Mouse (Mus musculus) liver, embryonic 13.5 days (tissue): ENCODE data around the gene Rpl10a. TPM values are rescaled to one million over a fixed set of nuclear protein-coding genes. Genes with fewer than 3 reads are reported as not detected.
"Not testable (repeated sequence)": the region's sequence is repeated elsewhere in the genome, so short reads cannot be mapped to it uniquely, and the experiment has no call there.

Experiments used
- ATAC-seq: fragments of 200-750 bp; cut with Nextera tagmentation; 2 replicates; pipeline ENCODE4 v1.8.0; 2017; ENCODE audit warnings: low read depth, mild to moderate bottlenecking, moderate number of reproducible peaks, moderate library complexity
- DNase-seq: peaks from one replicate; pipeline ENCODE4 v3.0.0; 2022
- H3K27ac ChIP-seq: fragments of 300-500 bp; sonication (generic); 2 replicates; pipeline ENCODE4 v1.5.1; 2015; ENCODE audit warnings: moderate library complexity, mild to moderate bottlenecking, inconsistent platforms
- H3K27me3 ChIP-seq: fragments of 300-500 bp; sonication (generic); 2 replicates; pipeline ENCODE4 v1.6.1; 2015; ENCODE audit warnings: mild to moderate bottlenecking, inconsistent platforms
- H3K36me3 ChIP-seq: fragments of 300-500 bp; sonication (generic); 2 replicates; pipeline ENCODE4 v1.6.1; 2015; ENCODE audit warnings: mild to moderate bottlenecking, inconsistent platforms
- H3K4me1 ChIP-seq: fragments of 300-500 bp; sonication (generic); replicated peaks from 2 replicates; pipeline ENCODE4 v1.6.1; 2015; ENCODE audit warnings: inconsistent platforms
- H3K4me2 ChIP-seq: fragments of 300-500 bp; sonication (generic); 2 replicates; pipeline ENCODE4 v1.6.1; 2015; ENCODE audit warnings: inconsistent platforms, mild to moderate bottlenecking, moderate library complexity
- H3K4me3 ChIP-seq: fragments of 300-500 bp; sonication (generic); replicated peaks from 2 replicates; pipeline ENCODE4 v1.5.1; 2015; ENCODE audit warnings: mild to moderate bottlenecking, inconsistent platforms
- H3K9ac ChIP-seq: fragments of 300-500 bp; sonication (generic); 2 replicates; pipeline ENCODE4 v1.6.1; 2015; ENCODE audit warnings: mild to moderate bottlenecking, inconsistent platforms
- H3K9me3 ChIP-seq: fragments of 300-500 bp; sonication (generic); replicated peaks from 2 replicates; pipeline ENCODE4 v1.6.1; 2016; ENCODE audit warnings: inconsistent platforms
- WGBS: fragments of 180-500 bp; shearing (Covaris S2); methylation state at CpG from one replicate; pipeline ENCODE4 v1.1.7; 2015; ENCODE audit not compliant: insufficient replicate concordance; 5-methylcytosine and 5-hydroxymethylcytosine counted together
- polyA plus RNA-seq: library from polyadenylated mRNA; unstranded; fragments of >200 nt; fragmentation: Nextera tagmentation; extraction: Ambion mirVana; gene quantifications from 2 replicates; pipeline ENCODE4 v1.2.1, GENCODE M21; 2015

Rpl10a gene
- polyA plus RNA-seq, 1 experiment from 2014 or later, result 464 TPM

- H3K27ac ChIP-seq, result no peak overlapping the region
- DNase-seq (no peak), ATAC-seq (no peak)
- no peak overlapping the region for H3K4me3 ChIP-seq
- 35% methylated on average over 6 of the region's 6 CpGs for WGBS
- H3K4me2 ChIP-seq, result peak overlapping the region; percentile 85
- no peaks in the 10 kb centered on the region for H3K36me3 ChIP-seq
- peak overlapping the region; percentile 76; the same call in 1 of the 2 replicates for H3K9ac ChIP-seq
- no peaks in the 10 kb centered on the region for H3K9me3 ChIP-seq
- H3K27me3 ChIP-seq, result peaks cover 85% of the 10 kb centered on the region
- peaks cover 84% of the 10 kb centered on the region for H3K4me1 ChIP-seq
These were observed 19.9 kb downstream of the Rpl10a start for GRCm38 (mm10) chr17:28348211-28348610.

DNA sequence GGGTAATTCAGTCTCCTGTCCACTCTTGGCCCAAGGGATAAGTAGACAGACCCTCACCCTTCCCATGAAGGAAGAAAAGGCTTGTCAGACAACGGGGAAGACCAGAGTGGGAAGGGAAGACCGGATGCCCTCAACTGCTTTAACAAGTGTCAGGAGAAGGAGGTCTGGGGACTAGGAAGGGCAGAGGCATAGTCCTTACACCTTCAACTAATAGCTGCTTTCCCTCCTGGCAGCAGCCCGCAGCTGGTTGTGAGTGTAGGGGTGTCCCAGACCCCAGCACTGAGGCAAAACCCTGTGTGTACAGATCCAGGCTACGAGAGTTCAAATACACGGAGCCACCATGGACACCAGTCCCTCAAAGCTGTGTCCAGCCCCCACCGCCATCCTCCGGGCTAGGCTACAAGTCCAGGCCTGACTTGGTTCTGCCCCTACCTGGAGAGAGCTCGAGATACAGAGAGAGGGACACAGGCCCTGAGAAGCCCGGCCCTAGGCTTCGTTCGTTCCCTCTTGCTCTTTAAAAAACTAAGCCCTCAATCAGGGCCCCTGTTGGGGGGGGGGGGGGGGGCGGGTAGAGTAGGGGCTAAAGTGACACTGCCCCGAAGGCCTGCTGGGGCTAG lies 21.1 kb downstream of the Rpl10a start:
- Histone ChIP-seq H3K36me3 (no peaks in the 10 kb centered on the region), H3K27me3 (peaks cover 86% of the 10 kb centered on the region), H3K9me3 (no peaks in the 10 kb centered on the region), H3K4me1 (peaks cover 85% of the 10 kb centered on the region), H3K9ac (peak overlapping the region; percentile 76), H3K4me2 (peak overlapping the region; percentile 85), H3K4me3 (peak overlapping the region; percentile 72), H3K27ac (peak overlapping the region; percentile 79)
- WGBS, result 25% methylated on average over 13 of the region's 13 CpGs
- DNase-seq, result no peak
- ATAC-seq, result no peak

- Histone ChIP-seq H3K36me3 (no peaks in the 10 kb centered on the region), H3K4me3 (peak overlapping the region; percentile 72), H3K9ac (peak overlapping the region; percentile 76), H3K4me2 (peak overlapping the region; percentile 85), H3K4me1 (peaks cover 79% of the 10 kb centered on the region), H3K9me3 (no peaks in the 10 kb centered on the region), H3K27me3 (peaks cover 80% of the 10 kb centered on the region), H3K27ac (peak overlapping the region; percentile 79)
- WGBS, result under 1% methylated on average over 53 of the region's 54 CpGs
- DNase-seq, result peak; percentile 38
- ATAC-seq, result peak; percentile 35
These were observed 21.7 kb downstream of the Rpl10a start for GRCm38 (mm10) chr17:28349901-28350465.

GRCm38 (mm10) chr17:28350466-28351352 lies 22.4 kb downstream of the Rpl10a start, which contains the start of gene Tead3:
TSS of gene Tead3 (minus strand) at chr17:28350817.
- DNase-seq (peak; percentile 65), ATAC-seq (peak; percentile 75)
- Histone ChIP-seq H3K36me3 (no peaks in the 10 kb centered on the region), H3K4me3 (peak within 1 kb of the TSS; percentile 72), H3K9me3 (no peaks in the 10 kb centered on the region), H3K4me1 (peaks cover 72% of the 10 kb centered on the region), H3K4me2 (peak within 1 kb of the TSS; percentile 85), H3K9ac (peak within 1 kb of the TSS; percentile 76), H3K27me3 (peaks cover 72% of the 10 kb centered on the region), H3K27ac (peak within 1 kb of the TSS; percentile 79)
- WGBS, result under 1% methylated on average over 66 of the region's 73 CpGs

DNA sequence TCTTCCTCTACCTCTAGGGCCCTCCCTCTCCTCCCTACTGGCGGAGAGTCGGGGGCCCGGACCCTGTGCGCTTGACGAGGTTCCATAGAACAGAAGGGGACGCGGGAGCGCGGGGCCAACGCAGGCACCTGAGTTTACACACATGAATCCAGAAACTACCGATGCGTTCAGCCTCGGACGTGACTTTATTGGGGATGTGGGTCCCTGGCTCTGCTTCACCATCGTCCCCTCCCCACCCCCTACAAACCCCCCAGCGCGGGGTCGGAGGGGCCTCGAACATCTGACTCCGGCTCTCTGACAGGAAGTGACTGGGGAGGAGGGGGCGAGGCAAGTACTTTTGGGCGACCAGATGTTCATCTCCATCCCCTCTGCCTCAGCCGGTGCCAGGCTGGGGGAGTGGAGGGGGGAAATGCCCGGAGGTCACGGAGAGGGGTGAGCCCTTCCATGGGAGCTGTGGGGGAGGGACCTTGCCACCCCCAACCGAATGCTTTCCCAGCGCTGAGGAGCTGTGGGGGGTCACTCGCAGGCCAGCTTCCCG lies 23.2 kb downstream of the Rpl10a start:
- Histone ChIP-seq H3K4me3 (peak overlapping the region; percentile 72), H3K9me3 (no peaks in the 10 kb centered on the region), H3K27me3 (peaks cover 66% of the 10 kb centered on the region), H3K36me3 (no peaks in the 10 kb centered on the region), H3K4me2 (peak overlapping the region; percentile 85), H3K27ac (peak overlapping the region; percentile 74), H3K9ac (peak overlapping the region; percentile 68), H3K4me1 (peaks cover 64% of the 10 kb centered on the region)
- DNase-seq (no peak), ATAC-seq (no peak)
- WGBS, result 1% methylated on average over 29 of the region's 29 CpGs

- Histone ChIP-seq H3K4me1 (peaks cover 64% of the 10 kb centered on the region), H3K9ac (peak overlapping the region; percentile 68), H3K27me3 (peaks cover 68% of the 10 kb centered on the region), H3K4me3 (peak overlapping the region; percentile 72), H3K27ac (peak overlapping the region; percentile 74), H3K9me3 (no peaks in the 10 kb centered on the region), H3K4me2 (peak overlapping the region; percentile 85), H3K36me3 (no peaks in the 10 kb centered on the region)
- ATAC-seq (peak; percentile 76), DNase-seq (peak; percentile 62)
- WGBS, result 2% methylated on average over 11 of the region's 11 CpGs
These were observed 23.7 kb downstream of the Rpl10a start for GRCm38 (mm10) chr17:28352018-28352417.

- H3K4me2 ChIP-seq, result no peak overlapping the region
- H3K27ac ChIP-seq, result no peak overlapping the region
- no peak for ATAC-seq
- H3K4me1 ChIP-seq, result peaks cover 28% of the 10 kb centered on the region
- WGBS, result 80% methylated on average over 12 of the region's 12 CpGs
- no peaks in the 10 kb centered on the region for H3K36me3 ChIP-seq
- H3K9me3 ChIP-seq, result no peaks in the 10 kb centered on the region
- H3K9ac ChIP-seq, result no peak overlapping the region
- no peak for DNase-seq
- H3K27me3 ChIP-seq, result peaks cover 67% of the 10 kb centered on the region
- no peak overlapping the region for H3K4me3 ChIP-seq
These were observed 27.6 kb downstream of the Rpl10a start for GRCm38 (mm10) chr17:28355871-28356270.

DNA sequence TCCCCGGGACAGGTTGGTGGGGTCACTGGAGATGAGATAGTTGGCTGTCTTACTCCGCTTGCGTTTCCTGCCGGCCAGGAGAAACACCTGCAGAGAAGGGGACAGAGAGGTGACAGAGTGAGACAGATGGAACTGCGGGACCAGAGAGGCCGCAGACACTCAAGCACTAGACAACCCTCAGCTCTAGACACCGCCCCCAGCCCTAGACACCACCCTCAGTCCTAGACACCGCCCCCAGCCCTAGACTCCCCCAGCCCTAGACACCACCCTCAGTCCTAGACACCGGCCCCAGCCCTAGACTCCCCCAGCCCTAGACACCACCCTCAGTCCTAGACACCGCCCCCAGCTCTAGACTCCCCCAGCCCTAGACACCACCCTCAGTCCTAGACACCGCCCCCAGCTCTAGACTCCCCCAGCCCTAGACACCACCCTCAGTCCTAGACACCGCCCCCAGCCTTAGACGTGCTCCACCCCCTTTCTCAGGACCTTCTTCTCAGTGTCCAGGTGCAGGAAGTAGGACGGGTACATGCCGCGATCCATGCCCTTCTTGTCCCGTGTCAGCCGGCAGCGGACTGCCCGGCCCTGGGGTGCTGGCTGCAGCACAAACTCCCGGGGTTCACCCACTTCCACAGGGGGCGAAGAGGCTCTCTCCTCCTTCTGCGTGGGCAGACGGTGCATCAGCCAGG lies 30.4 kb downstream of the Rpl10a start:
- H3K9me3 ChIP-seq, H3K4me3 ChIP-seq, H3K9ac ChIP-seq, H3K36me3 ChIP-seq, H3K27ac ChIP-seq, H3K4me2 ChIP-seq, ATAC-seq, DNase-seq: not testable (repeated sequence)
- 18% methylated on average over 24 of the region's 24 CpGs for WGBS
- peaks cover 75% of the 10 kb centered on the region for H3K27me3 ChIP-seq
- peaks cover 18% of the 10 kb centered on the region for H3K4me1 ChIP-seq

DNA sequence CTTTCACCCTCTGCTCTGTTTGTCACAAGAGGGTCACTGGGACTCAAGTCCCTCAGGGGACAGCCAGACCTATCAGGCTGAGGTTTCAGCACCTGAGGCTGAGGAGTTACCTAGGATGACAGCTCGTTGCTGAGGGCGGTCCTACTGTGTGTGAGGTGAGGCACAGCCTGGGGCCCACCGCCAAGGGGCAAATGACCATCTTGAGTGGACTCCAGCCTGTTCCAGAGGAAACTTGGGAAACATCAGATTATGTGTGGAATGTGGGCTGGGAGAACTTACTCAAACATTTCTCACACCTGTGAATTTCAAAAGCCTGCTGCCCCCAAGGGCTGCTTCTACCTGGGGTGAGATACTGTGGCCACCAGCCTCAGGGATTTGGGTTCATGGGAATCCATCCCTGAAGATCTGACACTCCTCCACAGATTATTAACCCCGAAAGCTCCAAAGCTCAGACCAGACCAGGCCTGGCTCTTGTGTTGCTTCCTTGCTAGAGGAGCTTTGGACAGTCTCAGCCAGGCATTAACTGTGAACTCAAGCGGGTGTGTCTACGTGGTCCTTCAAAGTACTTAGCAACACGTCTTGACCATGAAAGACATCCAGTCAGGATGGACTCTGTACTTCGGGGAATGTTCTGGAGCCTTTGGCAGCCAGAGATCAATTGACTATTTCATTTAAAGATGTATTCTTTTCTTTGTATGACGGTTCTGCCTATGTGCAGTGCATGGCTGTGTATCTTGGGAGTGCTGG lies 32.4 kb downstream of the Rpl10a start:
- H3K4me1 ChIP-seq, result peaks cover 23% of the 10 kb centered on the region
- ATAC-seq (no peak), DNase-seq (no peak)
- 59% methylated on average over 9 of the region's 9 CpGs for WGBS
- no peak overlapping the region for H3K27ac ChIP-seq
- no peak overlapping the region for H3K4me2 ChIP-seq
- no peaks in the 10 kb centered on the region for H3K36me3 ChIP-seq
- H3K4me3 ChIP-seq, result no peak overlapping the region
- peaks cover 89% of the 10 kb centered on the region for H3K27me3 ChIP-seq
- H3K9ac ChIP-seq, result no peak overlapping the region
- no peaks in the 10 kb centered on the region for H3K9me3 ChIP-seq

- 31% methylated on average over 11 of the region's 11 CpGs for WGBS
- Histone ChIP-seq H3K4me2 (peak overlapping the region; percentile 46), H3K27ac (no peak overlapping the region), H3K4me3 (peak overlapping the region; percentile 21), H3K9me3 (no peaks in the 10 kb centered on the region), H3K4me1 (peaks cover 23% of the 10 kb centered on the region), H3K9ac (no peak overlapping the region), H3K27me3 (peaks cover 88% of the 10 kb centered on the region), H3K36me3 (no peaks in the 10 kb centered on the region)
- ATAC-seq (no peak), DNase-seq (no peak)
These were observed 33.8 kb downstream of the Rpl10a start for GRCm38 (mm10) chr17:28361921-28362652.
